Mouse (Mus musculus) thymus, adult 2 months (tissue): ENCODE results near the gene Plxnc1.

Experiments
- CTCF ChIP-seq: fragments of 200-500 bp; IDR thresholded peaks from 2 replicates; pipeline ENCODE4 v1.5.1; 2012; ENCODE audit warnings: mild to moderate bottlenecking, control low read depth, low read length, moderate library complexity, borderline replicate concordance; ENCODE audit not compliant: control insufficient read depth, poor library complexity, insufficient read depth; ENCODE audit errors: extremely low read depth
- POLR2A ChIP-seq: fragments of 200-500 bp; IDR thresholded peaks from 2 replicates; pipeline ENCODE4 v1.6.1; 2012; ENCODE audit warnings: mild to moderate bottlenecking, low read length, control low read depth, moderate library complexity; ENCODE audit not compliant: control insufficient read depth, poor library complexity, insufficient read depth; ENCODE audit errors: extremely low read depth

DNA sequence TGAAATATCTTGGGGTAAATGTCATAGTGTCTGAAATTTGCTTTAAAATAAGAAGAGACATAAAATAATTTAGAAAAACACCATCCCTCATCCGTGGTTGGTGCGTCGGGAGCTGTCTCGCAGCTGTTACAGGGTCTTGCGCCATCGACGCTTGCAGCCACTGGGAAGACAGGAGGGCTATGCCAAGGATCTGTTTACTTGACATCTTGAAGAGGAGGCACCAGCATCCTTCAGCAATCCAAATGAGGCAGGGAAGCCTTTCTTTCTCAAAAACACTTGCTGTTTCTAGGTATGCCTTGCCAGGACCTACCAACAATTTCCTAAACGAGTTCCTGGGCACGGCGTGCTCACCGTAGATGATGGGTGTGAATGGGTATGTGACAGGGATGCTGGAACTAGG lies 30.6 kb downstream of the Plxnc1 start:
- no peak for TF ChIP-seq CTCF
- TF ChIP-seq POLR2A, result no peak
